Mouse (Mus musculus) limb, embryonic 10.5 days (tissue): ENCODE data around the gene Gjc3. TPM values are rescaled to one million over a fixed set of nuclear protein-coding genes. Genes with fewer than 3 reads are reported as not detected.

Experiments
- polyA plus RNA-seq: library from polyadenylated mRNA; unstranded; fragments of >200 nt; fragmentation: Nextera tagmentation; extraction: Ambion mirVana; gene quantifications from 2 replicates; pipeline ENCODE4 v1.2.1, GENCODE M21; 2016

The Gjc3 gene
- polyA plus RNA-seq, 1 experiment from 2014 or later, result 0.04 TPM

Other genes with a start within 250 kb of the Gjc3 start
- 1.1 and 2.5 TPM in 2 replicates for gene Nyap1, start 221.5 kb downstream of the Gjc3 start, polyA plus RNA-seq
- 78.1 and 99.5 TPM in 2 replicates for gene Tsc22d4, start 217.4 kb downstream of the Gjc3 start, polyA plus RNA-seq
- gene Ppp1r35, start 184.2 kb downstream of the Gjc3 start, polyA plus RNA-seq, result 47.0 and 49.5 TPM in 2 replicates
- gene Mepce, start 175.4 kb downstream of the Gjc3 start, polyA plus RNA-seq, result 11.3 and 11.8 TPM in 2 replicates
- gene Zcwpw1, start 175.3 kb downstream of the Gjc3 start, polyA plus RNA-seq, result 8.4 and 15.8 TPM in 2 replicates
- 0.34 and 0.39 TPM in 2 replicates for gene Pilra, start 126.8 kb downstream of the Gjc3 start, polyA plus RNA-seq
- gene Pilrb1, start 105.0 kb downstream of the Gjc3 start, polyA plus RNA-seq, result not detected in 2 replicates
- gene Pilrb2, start 91.3 kb downstream of the Gjc3 start, polyA plus RNA-seq, result not detected in 2 replicates
- gene Cyp3a13, start 41.5 kb downstream of the Gjc3 start, polyA plus RNA-seq, result not detected in 2 replicates
- gene Azgp1, start 18.4 kb upstream of the Gjc3 start, polyA plus RNA-seq, result not detected in 2 replicates
- not detected in 2 replicates for gene Smok3a, start 58.2 kb upstream of the Gjc3 start, polyA plus RNA-seq
- not detected in 2 replicates for gene Smok3b, start 58.3 kb upstream of the Gjc3 start, polyA plus RNA-seq
- not detected in 2 replicates for gene Smok3c, start 90.1 kb upstream of the Gjc3 start, polyA plus RNA-seq
- gene Zkscan1, start 122.0 kb upstream of the Gjc3 start, polyA plus RNA-seq, result 24.5 and 29.4 TPM in 2 replicates
- 87.1 and 97.2 TPM in 2 replicates for gene Zscan21, start 153.8 kb upstream of the Gjc3 start, polyA plus RNA-seq
- 29.7 and 36.3 TPM in 2 replicates for gene Zfp113, start 192.6 kb upstream of the Gjc3 start, polyA plus RNA-seq
- gene Cops6, start 198.0 kb upstream of the Gjc3 start, polyA plus RNA-seq, result 381 and 386 TPM in 2 replicates
- 26.4 and 32.0 TPM in 2 replicates for gene Ap4m1, start 208.9 kb upstream of the Gjc3 start, polyA plus RNA-seq
- 384 and 399 TPM in 2 replicates for gene Mcm7, start 209.3 kb upstream of the Gjc3 start, polyA plus RNA-seq
- gene Taf6, start 224.4 kb upstream of the Gjc3 start, polyA plus RNA-seq, result 133 and 145 TPM in 2 replicates
- gene Cnpy4, start 224.4 kb upstream of the Gjc3 start, polyA plus RNA-seq, result 54.6 and 60.4 TPM in 2 replicates
- gene Mblac1, start 231.2 kb upstream of the Gjc3 start, polyA plus RNA-seq, result 6.6 and 9.5 TPM in 2 replicates